ENCODE assay signal across 11 mouse cellular contexts in the genomic region with DNA sequence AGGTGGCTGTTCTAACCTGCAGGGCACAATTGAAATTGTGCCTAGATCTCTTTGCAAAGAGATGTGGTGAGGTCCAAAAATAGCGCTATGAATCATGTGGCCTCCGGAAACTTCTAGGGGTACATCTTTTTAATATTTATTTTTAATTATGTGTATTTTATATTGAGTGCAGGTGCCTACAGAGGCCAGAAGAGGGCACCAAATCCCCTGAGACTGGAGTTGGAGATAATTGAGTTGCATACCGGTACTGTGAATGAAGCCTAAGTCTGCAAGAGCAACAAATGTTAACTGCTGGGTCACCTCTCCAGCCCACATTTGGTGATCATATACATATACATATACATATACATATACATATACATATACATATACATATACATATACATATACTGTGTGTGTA. TPM values are rescaled to one million over a fixed set of nuclear protein-coding genes. Genes with fewer than 3 reads are reported as not detected.
DNase-seq lines count a peak whose midpoint lies in the region; ATAC-seq and TF ChIP-seq lines count a peak whose summit lies in the region.
"Had no signal": no experiment of that assay in that cellular context is flagged by ENCODE, and none has a peak within 500 bp of the region (broad histone marks: within the 10 kb centered on the region; RNA-seq: fewer than 3 reads in every experiment).

No protein-coding gene starts in this region.

- no peaks in the 10 kb centered on the region for H3K9me3 ChIP-seq in heart, postnatal 0 days (replicated peaks; ENCODE audit: control insufficient read depth, low read length)
- H3K9me3 ChIP-seq in heart, embryonic 12.5 days (replicated peaks): no peaks in the 10 kb centered on the region
- no peaks in the 10 kb centered on the region for H3K9me3 ChIP-seq in midbrain, embryonic 11.5 days (ENCODE audit: control insufficient read depth, low read length)
- no peaks in the 10 kb centered on the region for H3K9me3 ChIP-seq in midbrain, embryonic 13.5 days

- no peak for DNase-seq in heart, postnatal 0 days (ENCODE audit: low spot score)
- DNase-seq in midbrain, embryonic 11.5 days (ENCODE audit: low spot score, missing footprints): peak; percentile 86
- peak; percentile 42 for DNase-seq in adipocyte (ENCODE audit: low spot score)
- peak; percentile 44 for DNase-seq in thymus, postnatal 25 days
- DNase-seq in frontal cortex, postnatal 10 days (ENCODE audit: low spot score in 2 of 2): no peak
- DNase-seq in right cerebral cortex, postnatal 36 days (ENCODE audit: low spot score in 2 of 2): no peak
- DNase-seq: cerebellum, postnatal 25 days; heart, postnatal 10 days; right cerebral cortex, adult 18-20 months had no signal

- no peak overlapping the region for H3K4me2 ChIP-seq in heart, postnatal 0 days (ENCODE audit: low read depth, low read length)
- no peak overlapping the region for H3K4me2 ChIP-seq in heart, embryonic 12.5 days
- no peak overlapping the region for H3K4me2 ChIP-seq in midbrain, embryonic 11.5 days
- no peak overlapping the region for H3K4me2 ChIP-seq in midbrain, embryonic 13.5 days (replicated peaks)

- H3K27ac ChIP-seq in heart, postnatal 0 days (ENCODE audit: low read depth): no peak overlapping the region
- H3K27ac ChIP-seq in heart, embryonic 12.5 days (ENCODE audit: poor library complexity, severe bottlenecking): no peak overlapping the region
- H3K27ac ChIP-seq in midbrain, embryonic 11.5 days (ENCODE audit: low read depth, low read length): no peak overlapping the region
- no peak overlapping the region for H3K27ac ChIP-seq in midbrain, embryonic 13.5 days

- 69% methylated on average over 3 of the region's 3 CpGs for WGBS in heart, postnatal 0 days
- 78% methylated on average over 3 of the region's 3 CpGs for WGBS in heart, embryonic 12.5 days
- 67% methylated on average over 3 of the region's 3 CpGs for WGBS in midbrain, embryonic 11.5 days
- WGBS in midbrain, embryonic 13.5 days: 65% methylated on average over 3 of the region's 3 CpGs

- peaks cover 10% of the 10 kb centered on the region; the same call in 1 of the 2 replicates for H3K4me1 ChIP-seq in heart, postnatal 0 days (ENCODE audit: control insufficient read depth, insufficient read depth)
- H3K4me1 ChIP-seq in heart, embryonic 12.5 days (replicated peaks): peaks cover 45% of the 10 kb centered on the region
- H3K4me1 ChIP-seq in midbrain, embryonic 11.5 days (ENCODE audit: control insufficient read depth, insufficient read depth, low read length): peaks cover 62% of the 10 kb centered on the region
- peaks cover 59% of the 10 kb centered on the region for H3K4me1 ChIP-seq in midbrain, embryonic 13.5 days (replicated peaks)

- H3K4me3 ChIP-seq in heart, postnatal 0 days (ENCODE audit: low read depth, low read length): no peak overlapping the region
- H3K4me3 ChIP-seq in heart, embryonic 12.5 days: no peak overlapping the region
- H3K4me3 ChIP-seq in midbrain, embryonic 11.5 days (ENCODE audit: low read depth, low read length): no peak overlapping the region
- H3K4me3 ChIP-seq in midbrain, embryonic 13.5 days (replicated peaks): no peak overlapping the region

- no peak for TF ChIP-seq EP300 in heart, postnatal 0 days (IDR thresholded peaks at IDR 0.05; ENCODE audit: low read depth)

- no peaks in the 10 kb centered on the region for H3K27me3 ChIP-seq in heart, postnatal 0 days (ENCODE audit: control insufficient read depth, insufficient read depth, low read length)
- no peaks in the 10 kb centered on the region for H3K27me3 ChIP-seq in heart, embryonic 12.5 days (replicated peaks)
- no peaks in the 10 kb centered on the region for H3K27me3 ChIP-seq in midbrain, embryonic 11.5 days (ENCODE audit: control insufficient read depth, insufficient read depth, low read length)
- H3K27me3 ChIP-seq in midbrain, embryonic 13.5 days: peaks cover 5% of the 10 kb centered on the region; the same call in 1 of the 2 replicates

- ATAC-seq in heart, postnatal 0 days (ENCODE audit: insufficient read depth, low read depth): no peak
- ATAC-seq in heart, embryonic 12.5 days (ENCODE audit: insufficient number of reproducible peaks, low FRiP score): no peak
- ATAC-seq in midbrain, embryonic 11.5 days (ENCODE audit: low FRiP score): no peak
- ATAC-seq in midbrain, embryonic 13.5 days: no peak

- peak; percentile 44 for TF ChIP-seq CTCF in heart, postnatal 0 days (IDR thresholded peaks at IDR 0.05; ENCODE audit: low read depth)

- peaks cover 10% of the 10 kb centered on the region for H3K36me3 ChIP-seq in heart, postnatal 0 days (replicated peaks; ENCODE audit: control insufficient read depth, insufficient read depth, low read length)
- H3K36me3 ChIP-seq in heart, embryonic 12.5 days: peaks cover 46% of the 10 kb centered on the region
- H3K36me3 ChIP-seq in midbrain, embryonic 11.5 days (ENCODE audit: control insufficient read depth, insufficient read depth, low read length): peaks cover 10% of the 10 kb centered on the region; the same call in 1 of the 2 replicates
- H3K36me3 ChIP-seq in midbrain, embryonic 13.5 days: peaks cover 24% of the 10 kb centered on the region

- H3K9ac ChIP-seq in heart, postnatal 0 days (replicated peaks; ENCODE audit: low read depth, low read length): no peak overlapping the region
- H3K9ac ChIP-seq in heart, embryonic 12.5 days: no peak overlapping the region
- H3K9ac ChIP-seq in midbrain, embryonic 11.5 days (ENCODE audit: low read length): no peak overlapping the region
- no peak overlapping the region for H3K9ac ChIP-seq in midbrain, embryonic 13.5 days (replicated peaks)

RNA-seq across cellular contexts. Expression of a gene that starts 22.7 kb away (rescaled TPM):
- total RNA-seq in heart, postnatal 0 days (2014; rRNA removed; ENCODE audit: low replicate concordance): 14.2 and 21.0 TPM in 2 replicates
- polyA plus RNA-seq in heart, postnatal 0 days (2015; fragmentation: Nextera tagmentation; extraction: Ambion mirVana): 3.3 and 4.1 TPM in 2 replicates
- 20.7 and 22.5 TPM in 2 replicates for polyA plus RNA-seq in heart, embryonic 12.5 days (2016; fragmentation: Nextera tagmentation; extraction: Ambion mirVana)
- polyA plus RNA-seq in midbrain, embryonic 11.5 days (2014; fragmentation: Nextera tagmentation; extraction: Ambion mirVana): 24.6 and 27.5 TPM in 2 replicates
- 16.0 and 25.2 TPM in 2 replicates for polyA plus RNA-seq in midbrain, embryonic 13.5 days (2015; fragmentation: Nextera tagmentation; extraction: Ambion mirVana)

Comparison
In these comparisons a context has a peak if more than half of its experiments do, and no peak if none do; other contexts are left out.
1. DNase-seq: peak in midbrain, embryonic 11.5 days (single experiment), adipocyte (single experiment) and thymus, postnatal 25 days (single experiment); none in heart, postnatal 0 days (single experiment), frontal cortex, postnatal 10 days (0 of 2) and right cerebral cortex, postnatal 36 days (0 of 2).